Mouse (Mus musculus): ENCODE measurements around the gene Specc1l. TPM values are rescaled to one million over a fixed set of nuclear protein-coding genes. Genes with fewer than 3 reads are reported as not detected.

The Specc1l gene
- polyA plus RNA-seq, 1 experiment from 2014 or later, result 27.3 TPM

DNA sequence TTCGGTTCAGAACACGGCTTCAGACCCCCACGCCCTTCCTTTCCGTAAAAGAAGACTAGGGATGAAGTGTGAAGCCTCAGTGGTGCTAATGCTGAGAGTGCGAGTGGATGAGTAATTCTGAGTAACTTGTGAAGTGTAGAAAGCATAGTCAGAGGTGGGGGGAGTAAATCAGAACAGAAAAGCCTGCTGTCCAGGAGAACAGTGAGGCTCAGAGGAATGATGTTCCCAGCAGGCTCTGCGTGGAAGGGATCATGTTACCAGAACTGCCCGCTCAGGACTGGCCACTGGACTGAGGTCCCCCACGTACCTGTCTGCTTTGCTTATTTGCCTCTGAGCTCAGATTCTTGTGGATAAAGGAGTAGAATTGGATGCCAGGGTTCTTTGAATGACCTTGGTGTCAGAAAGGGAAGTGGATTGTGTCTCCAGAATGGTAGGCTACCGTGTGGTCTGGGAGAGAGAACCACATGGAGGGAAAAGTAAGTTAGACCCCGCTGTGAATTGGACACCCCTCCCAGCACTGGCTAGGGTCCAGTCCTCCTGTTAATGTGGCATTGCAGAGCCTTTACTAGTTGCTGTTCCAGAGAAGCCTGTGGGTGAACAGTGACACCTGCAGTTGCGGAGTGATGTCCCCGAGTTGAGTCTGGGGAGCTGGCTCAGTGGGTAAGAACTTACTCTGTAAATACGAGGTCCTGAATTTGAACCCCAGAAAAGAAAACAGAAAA, 40.6 kb downstream of the Specc1l start:
- 0 out of 2 replicates have a peak, but pooled peaks cover 2% of the 10 kb centered on the region for H3K36me3 ChIP-seq (ENCODE audit: control insufficient read depth, insufficient read depth, low read length)
- no peak overlapping the region for H3K4me2 ChIP-seq (replicated peaks; ENCODE audit: low read depth, low read length)
- no peaks in the 10 kb centered on the region for H3K9me3 ChIP-seq (ENCODE audit: control insufficient read depth, low read length)
- H3K27me3 ChIP-seq (ENCODE audit: control insufficient read depth, insufficient read depth, low read length), result no peaks in the 10 kb centered on the region
- no peak overlapping the region for H3K9ac ChIP-seq (ENCODE audit: low read depth, low read length)
- 74% methylated on average over 13 of the region's 13 CpGs for WGBS
- H3K4me3 ChIP-seq (ENCODE audit: low read depth, low read length), result no peak overlapping the region
- no peak overlapping the region for H3K27ac ChIP-seq (ENCODE audit: low read depth, low read length)
- DNase-seq (ENCODE audit: low spot score), result no peak
- no peak for ATAC-seq (ENCODE audit: low FRiP score)
- H3K4me1 ChIP-seq (replicated peaks; ENCODE audit: control insufficient read depth, insufficient read depth, low read length), result no peaks in the 10 kb centered on the region

- 0 out of 2 replicates have a peak, but pooled peaks cover 2% of the 10 kb centered on the region for H3K36me3 ChIP-seq (ENCODE audit: control insufficient read depth, insufficient read depth, low read length)
- DNase-seq (ENCODE audit: low spot score), result peak; percentile 8
Measured at GRCm38 (mm10) chr10:75255091-75255490, 43.2 kb downstream of the Specc1l start.

DNA sequence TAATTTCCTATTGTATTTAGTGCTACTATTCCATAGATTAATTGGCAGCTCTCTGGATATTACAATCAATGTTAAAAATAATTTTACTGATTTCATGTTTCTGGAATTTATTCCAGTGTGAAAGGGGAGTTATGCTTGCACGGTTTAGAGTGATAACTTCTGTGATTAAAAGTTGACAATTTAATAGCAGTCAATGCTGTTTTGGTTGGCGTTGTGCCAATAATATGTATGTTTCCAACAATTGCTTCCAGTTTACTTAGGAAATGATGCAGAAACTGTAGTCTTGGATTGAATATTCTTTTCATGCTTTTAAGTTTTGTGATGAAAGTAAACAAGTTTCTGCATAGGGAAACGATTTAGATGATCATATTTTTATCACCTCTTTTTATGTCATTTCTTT, 45.5 kb downstream of the Specc1l start:
- DNase-seq (ENCODE audit: low spot score) (no peak), ATAC-seq (ENCODE audit: low FRiP score) (no peak)
- no peaks in the 10 kb centered on the region for H3K4me1 ChIP-seq (replicated peaks; ENCODE audit: control insufficient read depth, insufficient read depth, low read length)
- 91% methylated on average over 3 of the region's 3 CpGs for WGBS
- no peak overlapping the region for H3K4me2 ChIP-seq (replicated peaks; ENCODE audit: low read depth, low read length)
- no peak overlapping the region for H3K27ac ChIP-seq (ENCODE audit: low read depth, low read length)
- H3K9ac ChIP-seq (ENCODE audit: low read depth, low read length), result no peak overlapping the region
- no peak overlapping the region for H3K4me3 ChIP-seq (ENCODE audit: low read depth, low read length)
- no peaks in the 10 kb centered on the region for H3K27me3 ChIP-seq (ENCODE audit: control insufficient read depth, insufficient read depth, low read length)
- H3K36me3 ChIP-seq (ENCODE audit: control insufficient read depth, insufficient read depth, low read length), result no peaks in the 10 kb centered on the region
- no peaks in the 10 kb centered on the region for H3K9me3 ChIP-seq (ENCODE audit: control insufficient read depth, low read length)

More at GRCm38 (mm10) chr10:75255091-75255490, 43.2 kb downstream of the Specc1l start:
- Histone ChIP-seq H3K27me3 (ENCODE audit: control insufficient read depth, insufficient read depth, low read length) (no peaks in the 10 kb centered on the region), H3K9ac (ENCODE audit: low read depth, low read length) (no peak overlapping the region), H3K4me1 (replicated peaks; ENCODE audit: control insufficient read depth, insufficient read depth, low read length) (no peaks in the 10 kb centered on the region), H3K9me3 (ENCODE audit: control insufficient read depth, low read length) (no peaks in the 10 kb centered on the region), H3K4me3 (ENCODE audit: low read depth, low read length) (no peak overlapping the region), H3K27ac (ENCODE audit: low read depth, low read length) (no peak overlapping the region), H3K4me2 (replicated peaks; ENCODE audit: low read depth, low read length) (no peak overlapping the region)
- no peak for ATAC-seq (ENCODE audit: low FRiP score)
- 79% methylated on average over 2 of the region's 2 CpGs for WGBS

DNA sequence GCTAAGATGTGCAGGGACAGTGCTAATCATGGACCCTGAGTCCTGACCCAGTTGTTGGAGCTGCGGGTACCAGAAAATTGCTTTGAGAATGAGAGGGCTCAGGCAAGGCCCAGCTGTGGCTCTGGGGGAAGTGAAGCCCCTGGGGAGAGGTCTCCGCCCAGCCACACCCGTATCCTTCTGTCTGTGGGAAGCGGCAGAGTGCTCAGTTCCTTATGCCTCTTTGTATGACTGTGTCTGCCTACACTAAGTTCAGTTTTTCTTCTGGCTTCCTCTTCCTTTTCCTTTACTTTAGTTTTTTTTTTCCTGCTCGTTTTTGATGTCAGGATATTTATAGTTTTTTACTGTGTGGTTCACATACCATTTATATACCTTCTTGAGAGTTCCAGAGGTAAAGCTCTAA, 46.4 kb downstream of the Specc1l start:
- 77% methylated on average over 5 of the region's 5 CpGs for WGBS
- Histone ChIP-seq H3K27me3 (ENCODE audit: control insufficient read depth, insufficient read depth, low read length) (no peaks in the 10 kb centered on the region), H3K9ac (ENCODE audit: low read depth, low read length) (no peak overlapping the region), H3K4me2 (replicated peaks; ENCODE audit: low read depth, low read length) (no peak overlapping the region), H3K27ac (ENCODE audit: low read depth, low read length) (no peak overlapping the region), H3K4me1 (replicated peaks; ENCODE audit: control insufficient read depth, insufficient read depth, low read length) (no peaks in the 10 kb centered on the region), H3K36me3 (ENCODE audit: control insufficient read depth, insufficient read depth, low read length) (no peaks in the 10 kb centered on the region), H3K9me3 (ENCODE audit: control insufficient read depth, low read length) (no peaks in the 10 kb centered on the region), H3K4me3 (ENCODE audit: low read depth, low read length) (no peak overlapping the region)
- DNase-seq (ENCODE audit: low spot score) (no peak), ATAC-seq (ENCODE audit: low FRiP score) (no peak)

GRCm38 (mm10) chr10:75261268-75261667, 49.4 kb downstream of the Specc1l start:
- DNase-seq (ENCODE audit: low spot score) (no peak), ATAC-seq (ENCODE audit: low FRiP score) (no peak)
- no peak overlapping the region for H3K4me2 ChIP-seq (replicated peaks; ENCODE audit: low read depth, low read length)
- no peaks in the 10 kb centered on the region for H3K4me1 ChIP-seq (replicated peaks; ENCODE audit: control insufficient read depth, insufficient read depth, low read length)
- H3K9me3 ChIP-seq (ENCODE audit: control insufficient read depth, low read length), result no peaks in the 10 kb centered on the region
- no peak overlapping the region for H3K9ac ChIP-seq (ENCODE audit: low read depth, low read length)
- H3K27me3 ChIP-seq (ENCODE audit: control insufficient read depth, insufficient read depth, low read length), result no peaks in the 10 kb centered on the region
- H3K27ac ChIP-seq (ENCODE audit: low read depth, low read length), result no peak overlapping the region
- no peak overlapping the region for H3K4me3 ChIP-seq (ENCODE audit: low read depth, low read length)
- WGBS, result 93% methylated on average over 5 of the region's 5 CpGs
- peaks cover 4% of the 10 kb centered on the region; the same call in 1 of the 2 replicates for H3K36me3 ChIP-seq (ENCODE audit: control insufficient read depth, insufficient read depth, low read length)

DNA sequence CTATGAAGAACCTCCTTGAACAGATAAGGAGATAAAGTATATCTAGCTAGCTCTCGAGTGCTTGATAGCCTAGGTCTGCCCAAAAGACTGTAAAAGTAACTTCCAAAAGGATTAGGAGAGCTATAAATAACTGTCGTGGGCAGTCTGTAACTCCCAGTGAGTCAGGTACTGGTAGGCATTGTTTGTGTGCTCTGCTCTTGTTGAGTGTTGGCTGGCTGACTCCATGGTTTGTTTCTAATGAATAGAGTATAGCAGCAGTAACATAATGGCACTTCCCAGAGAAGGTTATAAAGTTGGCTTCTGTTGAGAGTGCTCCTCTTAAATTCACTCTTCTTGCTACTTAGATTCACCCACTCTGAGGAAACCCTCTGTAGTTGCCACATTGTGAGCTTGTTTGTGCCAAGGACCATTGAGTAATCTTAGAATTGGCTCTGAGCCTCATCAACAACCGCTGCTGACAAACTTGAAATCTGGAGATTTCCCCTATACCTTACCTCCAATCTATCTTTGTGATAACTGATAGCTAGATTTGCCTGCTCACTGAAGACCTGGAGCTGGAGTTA, 53.2 kb downstream of the Specc1l start:
- Histone ChIP-seq H3K36me3 (ENCODE audit: control insufficient read depth, insufficient read depth, low read length) (peaks cover 4% of the 10 kb centered on the region), H3K4me3 (ENCODE audit: low read depth, low read length) (no peak overlapping the region), H3K27ac (ENCODE audit: low read depth, low read length) (no peak overlapping the region), H3K9me3 (ENCODE audit: control insufficient read depth, low read length) (no peaks in the 10 kb centered on the region), H3K4me1 (replicated peaks; ENCODE audit: control insufficient read depth, insufficient read depth, low read length) (no peaks in the 10 kb centered on the region), H3K4me2 (replicated peaks; ENCODE audit: low read depth, low read length) (no peak overlapping the region), H3K9ac (ENCODE audit: low read depth, low read length) (no peak overlapping the region), H3K27me3 (ENCODE audit: control insufficient read depth, insufficient read depth, low read length) (no peaks in the 10 kb centered on the region)
- ATAC-seq (ENCODE audit: low FRiP score) (no peak), DNase-seq (ENCODE audit: low spot score) (no peak)
- WGBS, result 87% methylated on average over 3 of the region's 3 CpGs

GRCm38 (mm10) chr10:75273020-75273419, 61.1 kb downstream of the Specc1l start:
- Histone ChIP-seq H3K9me3 (ENCODE audit: control insufficient read depth, low read length) (no peaks in the 10 kb centered on the region), H3K4me1 (replicated peaks; ENCODE audit: control insufficient read depth, insufficient read depth, low read length) (no peaks in the 10 kb centered on the region), H3K4me2 (replicated peaks; ENCODE audit: low read depth, low read length) (no peak overlapping the region), H3K27me3 (ENCODE audit: control insufficient read depth, insufficient read depth, low read length) (no peaks in the 10 kb centered on the region), H3K36me3 (ENCODE audit: control insufficient read depth, insufficient read depth, low read length) (peaks cover 3% of the 10 kb centered on the region; the same call in 1 of the 2 replicates), H3K9ac (ENCODE audit: low read depth, low read length) (no peak overlapping the region), H3K4me3 (ENCODE audit: low read depth, low read length) (no peak overlapping the region), H3K27ac (ENCODE audit: low read depth, low read length) (no peak overlapping the region)
- ATAC-seq (ENCODE audit: low FRiP score) (no peak), DNase-seq (ENCODE audit: low spot score) (no peak)
- over 99% methylated on average over 4 of the region's 4 CpGs for WGBS

GRCm38 (mm10) chr10:75276427-75277013, 64.6 kb downstream of the Specc1l start:
- DNase-seq (ENCODE audit: low spot score) (no peak), ATAC-seq (ENCODE audit: low FRiP score) (no peak)
- Histone ChIP-seq H3K4me1 (replicated peaks; ENCODE audit: control insufficient read depth, insufficient read depth, low read length) (no peaks in the 10 kb centered on the region), H3K9me3 (ENCODE audit: control insufficient read depth, low read length) (no peaks in the 10 kb centered on the region), H3K27ac (ENCODE audit: low read depth, low read length) (no peak overlapping the region), H3K36me3 (ENCODE audit: control insufficient read depth, insufficient read depth, low read length) (peaks cover 3% of the 10 kb centered on the region; the same call in 1 of the 2 replicates), H3K4me3 (ENCODE audit: low read depth, low read length) (no peak overlapping the region), H3K27me3 (ENCODE audit: control insufficient read depth, insufficient read depth, low read length) (no peaks in the 10 kb centered on the region), H3K9ac (ENCODE audit: low read depth, low read length) (no peak overlapping the region), H3K4me2 (replicated peaks; ENCODE audit: low read depth, low read length) (no peak overlapping the region)
- WGBS, result 92% methylated on average over 12 of the region's 12 CpGs

Data from hindbrain, embryonic 11.5 days (tissue).